Mouse (Mus musculus) megakaryocyte, embryonic 14.5 days (primary cell): ENCODE results near the gene Rpap1. TPM values are rescaled to one million over a fixed set of nuclear protein-coding genes. Genes with fewer than 3 reads are reported as not detected.

ENCODE experiments used
- H3K27me3 ChIP-seq: replicated peaks from 2 replicates; pipeline ENCODE3; 2012; ENCODE audit warnings: inconsistent platforms
- H3K36me3 ChIP-seq: replicated peaks from 2 replicates; pipeline ENCODE3; 2012; ENCODE audit warnings: low read length, inconsistent platforms, mixed read lengths
- H3K4me1 ChIP-seq: 2 replicates; pipeline ENCODE4 v1.6.1; 2012; ENCODE audit warnings: inconsistent platforms
- H3K4me3 ChIP-seq: replicated peaks from 2 replicates; pipeline ENCODE3; 2012; ENCODE audit warnings: moderate library complexity, mild to moderate bottlenecking, inconsistent platforms
- H3K9me3 ChIP-seq: 2 replicates; pipeline ENCODE4 v1.6.1; 2012; ENCODE audit warnings: inconsistent platforms
- FLI1 ChIP-seq: IDR thresholded peaks from 2 replicates; pipeline ENCODE4 v1.6.1; 2012; ENCODE audit warnings: low read length, inconsistent platforms, mixed read lengths
- GATA1 ChIP-seq: IDR thresholded peaks from 3 replicates; pipeline ENCODE4 v1.6.1; 2012; ENCODE audit warnings: mixed read lengths, low read length, inconsistent platforms, borderline replicate concordance
- polyA plus RNA-seq: library from polyadenylated mRNA; stranded (reverse); fragments of >175 nt; gene quantifications from 2 replicates; pipeline ENCODE4 v1.2.3, GENCODE M21; 2012; ENCODE audit warnings: low replicate concordance; ENCODE audit not compliant: insufficient read depth

Rpap1 gene
- polyA plus RNA-seq = 8.7 and 9.1 TPM in 2 replicates

DNA sequence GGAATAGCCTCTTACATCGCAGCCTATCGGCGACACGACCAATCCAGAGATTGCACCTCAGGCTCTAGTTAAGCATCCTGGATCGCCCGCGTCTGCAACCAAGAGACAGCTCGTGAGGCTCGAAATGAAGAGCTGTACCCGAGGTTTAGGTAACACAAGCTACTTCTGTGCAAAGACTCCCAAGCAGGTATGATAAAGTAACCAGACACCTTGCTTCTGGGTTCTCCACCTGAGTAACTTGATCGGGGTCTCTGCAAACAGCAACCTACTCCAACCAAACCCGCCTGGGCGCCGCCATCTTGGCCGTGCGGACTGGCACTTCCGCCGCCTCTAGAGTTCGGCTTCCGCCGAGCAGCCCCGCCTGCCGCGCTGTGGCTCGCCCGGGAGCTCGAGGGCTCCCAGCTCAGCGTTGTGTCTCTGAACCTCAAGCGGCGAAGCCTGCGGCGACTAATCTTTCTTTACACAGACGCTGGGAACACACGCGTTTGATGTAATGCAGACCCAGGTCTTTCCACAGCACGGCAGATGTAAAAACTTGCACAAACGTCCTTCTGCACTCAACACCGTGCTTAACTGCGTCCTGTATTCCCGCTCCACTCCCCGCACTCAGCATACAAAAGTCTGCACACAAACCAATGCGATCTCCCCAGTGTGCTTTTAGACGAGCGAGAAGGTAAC is at the start of gene Rpap1:
Gene Rpap1 (minus strand): TSS at position 332 of the 678 bp plus-strand sequence.
- peak within 1 kb of the TSS; percentile 95 for H3K4me3 ChIP-seq
- TF ChIP-seq GATA1 = no peak
- TF ChIP-seq FLI1 = no peak
- H3K36me3 ChIP-seq = peaks cover 19% of the 10 kb centered on the region
- H3K27me3 ChIP-seq = peaks cover 2% of the 10 kb centered on the region
- peaks cover 14% of the 10 kb centered on the region; the same call in 1 of the 2 replicates for H3K4me1 ChIP-seq
- no peaks in the 10 kb centered on the region for H3K9me3 ChIP-seq

- peaks cover 12% of the 10 kb centered on the region for H3K4me1 ChIP-seq
- peaks cover 23% of the 10 kb centered on the region for H3K27me3 ChIP-seq
- TF ChIP-seq GATA1 (no peak), FLI1 (no peak)
- H3K4me3 ChIP-seq = no peak overlapping the region
- no peaks in the 10 kb centered on the region for H3K9me3 ChIP-seq
- no peaks in the 10 kb centered on the region for H3K36me3 ChIP-seq
Observed at GRCm38 (mm10) chr2:119834231-119834630, 46.9 kb upstream of the Rpap1 start.

DNA sequence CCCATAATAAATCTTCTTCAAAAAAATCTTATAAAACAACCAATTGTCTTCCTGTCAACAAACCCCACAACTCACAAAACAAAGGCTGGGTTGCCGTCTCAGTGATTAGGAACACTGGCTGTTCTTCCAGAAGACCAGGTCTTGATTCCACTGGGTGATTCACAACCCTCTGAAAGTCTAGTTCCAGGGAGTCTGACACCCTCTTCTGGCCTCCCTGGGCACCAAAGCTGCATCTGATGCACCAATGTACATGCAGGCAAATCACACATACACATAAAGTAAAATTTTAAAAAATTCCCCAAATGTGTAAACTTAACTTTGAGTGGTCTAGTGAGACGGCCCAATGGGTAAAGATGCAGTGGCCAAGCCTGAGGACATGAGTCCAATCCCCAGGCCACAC is 43.2 kb upstream of the Rpap1 start:
- Histone ChIP-seq H3K36me3 (no peaks in the 10 kb centered on the region), H3K4me3 (no peak overlapping the region), H3K9me3 (no peaks in the 10 kb centered on the region), H3K4me1 (no peaks in the 10 kb centered on the region), H3K27me3 (peaks cover 8% of the 10 kb centered on the region)
- no peak for TF ChIP-seq FLI1
- TF ChIP-seq GATA1 = no peak

- no peaks in the 10 kb centered on the region for H3K36me3 ChIP-seq
- H3K27me3 ChIP-seq = peaks cover 38% of the 10 kb centered on the region
- no peaks in the 10 kb centered on the region for H3K4me1 ChIP-seq
- no peak overlapping the region for H3K4me3 ChIP-seq
- H3K9me3 ChIP-seq = no peaks in the 10 kb centered on the region
- TF ChIP-seq FLI1 (no peak), GATA1 (no peak)
Observed at GRCm38 (mm10) chr2:119821136-119821535, 33.8 kb upstream of the Rpap1 start.

- no peaks in the 10 kb centered on the region for H3K36me3 ChIP-seq
- TF ChIP-seq FLI1 (no peak), GATA1 (no peak)
- no peaks in the 10 kb centered on the region for H3K9me3 ChIP-seq
Observed at GRCm38 (mm10) chr2:119818668-119819272, 31.4 kb upstream of the Rpap1 start.

DNA sequence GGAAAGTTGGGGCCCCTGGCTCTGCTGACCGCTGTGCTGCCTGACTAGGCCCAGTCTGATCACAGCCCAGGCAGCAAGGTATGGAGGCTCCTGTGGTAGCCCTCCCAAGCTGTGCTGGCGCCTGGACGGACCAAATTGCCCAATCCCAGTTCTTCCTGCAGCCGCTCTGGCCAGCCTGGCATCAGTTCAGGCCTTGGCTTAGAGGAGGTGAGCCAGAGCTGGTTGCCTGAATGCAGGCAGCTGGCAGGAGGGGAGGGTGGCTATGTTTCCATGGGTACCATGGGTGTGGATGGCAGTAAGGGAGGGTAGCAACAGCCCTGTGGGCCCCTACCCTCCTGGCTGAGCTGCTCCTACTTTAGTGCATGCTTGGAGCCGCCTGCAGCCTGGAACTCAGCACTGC is 29.7 kb upstream of the Rpap1 start:
- H3K36me3 ChIP-seq = no peaks in the 10 kb centered on the region
- H3K9me3 ChIP-seq = no peaks in the 10 kb centered on the region
- H3K4me3 ChIP-seq = no peak overlapping the region
- TF ChIP-seq GATA1 = no peak
- no peak for TF ChIP-seq FLI1
- peaks cover 51% of the 10 kb centered on the region for H3K27me3 ChIP-seq
- no peaks in the 10 kb centered on the region for H3K4me1 ChIP-seq

More at GRCm38 (mm10) chr2:119818668-119819272, 31.4 kb upstream of the Rpap1 start:
- Histone ChIP-seq H3K4me3 (no peak overlapping the region), H3K27me3 (peaks cover 45% of the 10 kb centered on the region), H3K4me1 (no peaks in the 10 kb centered on the region)

DNA sequence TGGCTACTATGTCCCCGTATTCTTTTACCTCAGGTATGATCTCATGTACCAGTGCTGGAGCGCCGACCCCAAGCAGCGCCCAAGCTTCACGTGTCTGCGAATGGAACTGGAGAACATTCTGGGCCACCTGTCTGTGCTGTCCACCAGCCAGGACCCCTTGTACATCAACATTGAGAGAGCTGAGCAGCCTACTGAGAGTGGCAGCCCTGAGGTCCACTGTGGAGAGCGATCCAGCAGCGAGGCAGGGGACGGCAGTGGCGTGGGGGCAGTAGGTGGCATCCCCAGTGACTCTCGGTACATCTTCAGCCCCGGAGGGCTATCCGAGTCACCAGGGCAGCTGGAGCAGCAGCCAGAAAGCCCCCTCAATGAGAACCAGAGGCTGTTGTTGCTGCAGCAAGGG is 29.3 kb upstream of the Rpap1 start:
- TF ChIP-seq GATA1 (no peak), FLI1 (no peak)
- Histone ChIP-seq H3K4me1 (no peaks in the 10 kb centered on the region), H3K4me3 (no peak overlapping the region), H3K36me3 (no peaks in the 10 kb centered on the region), H3K9me3 (no peaks in the 10 kb centered on the region), H3K27me3 (peaks cover 54% of the 10 kb centered on the region)

DNA sequence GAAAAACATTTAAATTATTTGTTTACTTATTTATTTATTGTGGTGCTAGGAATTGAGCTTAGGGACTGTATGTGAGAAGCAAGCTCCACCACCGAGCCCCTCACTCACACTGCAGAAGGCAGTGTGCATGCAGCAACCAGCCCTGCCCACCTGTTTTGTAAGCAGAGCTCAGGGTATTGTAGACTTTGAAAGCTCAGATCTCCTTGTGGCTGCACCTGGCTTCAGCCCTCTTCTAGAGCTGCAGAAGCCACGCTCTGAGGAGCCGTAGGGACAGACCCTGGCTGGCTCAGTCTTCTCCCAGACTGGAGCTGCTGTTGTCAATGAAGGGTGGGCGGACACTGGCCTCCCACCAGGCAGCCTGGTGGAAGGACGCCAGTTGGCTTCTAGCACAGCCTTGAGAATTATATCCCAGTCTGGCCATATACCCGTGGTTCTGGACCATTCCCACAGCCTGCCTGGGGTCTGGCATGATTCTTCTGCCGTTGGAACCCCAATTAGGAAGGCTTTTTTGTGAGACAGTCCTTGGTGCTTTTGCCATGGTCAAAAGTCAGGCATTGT is 27.1 kb upstream of the Rpap1 start:
- Histone ChIP-seq H3K4me3 (no peak overlapping the region), H3K27me3 (peaks cover 68% of the 10 kb centered on the region), H3K4me1 (no peaks in the 10 kb centered on the region), H3K36me3 (no peaks in the 10 kb centered on the region), H3K9me3 (no peaks in the 10 kb centered on the region)
- no peak for TF ChIP-seq GATA1
- TF ChIP-seq FLI1 = no peak

- Histone ChIP-seq H3K9me3 (no peaks in the 10 kb centered on the region), H3K4me1 (peaks cover 6% of the 10 kb centered on the region), H3K4me3 (no peak overlapping the region), H3K36me3 (no peaks in the 10 kb centered on the region), H3K27me3 (peaks cover 78% of the 10 kb centered on the region)
- TF ChIP-seq GATA1 (no peak), FLI1 (no peak)
Observed at GRCm38 (mm10) chr2:119811490-119812146, 24.3 kb upstream of the Rpap1 start.
